Mouse (Mus musculus): ENCODE data around the gene Glipr1.

- TF ChIP-seq MAX (IDR thresholded peaks at IDR 0.05; ENCODE audit: low read length) (no peak), CTCF (conservative IDR thresholded peaks at IDR 0.05 in 1 of 2, IDR thresholded peaks at IDR 0.05 in 1 of 2; ENCODE audit: low read depth in 2 of 2, low read length in 2 of 2) (no peak), SMC3 (IDR thresholded peaks at IDR 0.05; ENCODE audit: low read depth, low read length) (no peak), NELFE (IDR thresholded peaks at IDR 0.05; ENCODE audit: low read depth, low read length) (no peak), UBTF (IDR thresholded peaks at IDR 0.05; ENCODE audit: low read depth, low read length) (no peak), MAFK (IDR thresholded peaks at IDR 0.05; ENCODE audit: insufficient replicate concordance, low read length) (no peak), KAT2A (IDR thresholded peaks at IDR 0.05; ENCODE audit: insufficient replicate concordance, low read length) (no peak), JUND (conservative IDR thresholded peaks at IDR 0.05; ENCODE audit: low read depth, low read length) (no peak)
Observed at GRCm38 (mm10) chr10:111960459-111960858, 42.0 kb downstream of the Glipr1 start.

Data from CH12.LX (cell line).